Mouse (Mus musculus): Measurements from ENCODE around the gene Qrfp. TPM values are rescaled to one million over a fixed set of nuclear protein-coding genes. Genes with fewer than 3 reads are reported as not detected.

The Qrfp gene
- total RNA-seq, 2 experiments from 2014 or later: not detected

DNA sequence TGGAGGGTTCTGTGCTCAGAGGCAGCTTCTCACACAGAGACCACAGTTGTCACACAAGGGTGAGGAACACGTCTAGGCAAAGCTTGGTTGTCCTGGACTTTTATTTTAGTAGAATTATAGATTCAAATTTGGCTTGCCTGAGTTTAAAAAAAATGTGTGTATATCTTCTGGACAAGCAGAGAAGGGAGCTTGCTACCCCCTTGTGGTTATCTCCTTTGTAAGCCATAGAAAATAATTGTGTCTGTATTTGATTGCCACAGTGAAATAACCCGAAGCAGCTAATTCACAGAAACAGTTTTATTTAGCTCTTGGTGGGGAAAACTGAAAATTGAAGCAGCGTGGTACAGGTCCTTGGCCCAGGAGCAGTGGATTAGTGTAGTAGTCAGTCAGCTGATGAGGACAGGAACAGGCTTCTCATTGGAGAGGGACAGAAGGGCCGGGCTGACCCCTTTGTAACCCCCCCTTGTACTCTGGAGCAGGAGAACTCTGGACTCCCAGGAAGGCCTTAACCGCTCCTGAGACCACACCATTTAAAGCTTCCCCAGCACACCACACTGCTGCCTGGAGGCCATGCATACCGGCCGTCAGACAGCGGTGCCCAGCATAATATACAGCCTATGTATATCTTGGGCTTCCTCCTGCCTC, 27.3 kb downstream of the Qrfp start:
- intact Hi-C loops (cut with DNase I): no loop called here
- no peak for DNase-seq
- H3K4me3 ChIP-seq: no peak overlapping the region
- peak; percentile 38 for TF ChIP-seq CTCF (IDR thresholded peaks at IDR 0.05)
- H3K27ac ChIP-seq: peak overlapping the region; percentile 51; the same call in 1 of the 2 replicates

DNA sequence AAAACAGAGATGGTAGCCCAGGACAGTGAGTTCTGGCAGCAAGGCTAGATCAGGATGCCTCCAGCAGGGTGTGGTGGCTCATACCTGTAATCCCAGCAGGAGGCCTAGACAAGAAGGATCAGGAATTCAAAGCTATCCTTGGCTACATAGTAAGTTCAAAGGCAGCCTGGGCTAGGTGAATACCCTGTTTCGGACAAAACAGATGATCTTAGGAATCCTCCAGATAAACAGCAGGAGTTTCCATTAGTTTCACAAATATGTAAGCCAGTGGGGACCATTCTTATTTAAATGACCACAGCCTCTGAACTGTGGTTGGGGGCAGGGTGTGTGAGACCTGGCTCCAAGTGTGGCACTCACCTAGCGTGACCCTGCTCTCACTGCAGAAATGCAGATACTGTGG, 31.1 kb downstream of the Qrfp start:
- TF ChIP-seq CTCF (IDR thresholded peaks at IDR 0.05): no peak
- intact Hi-C loops (cut with DNase I): no loop called here
- Histone ChIP-seq H3K27ac (no peak overlapping the region), H3K4me3 (no peak overlapping the region)
- no peak for DNase-seq

DNA sequence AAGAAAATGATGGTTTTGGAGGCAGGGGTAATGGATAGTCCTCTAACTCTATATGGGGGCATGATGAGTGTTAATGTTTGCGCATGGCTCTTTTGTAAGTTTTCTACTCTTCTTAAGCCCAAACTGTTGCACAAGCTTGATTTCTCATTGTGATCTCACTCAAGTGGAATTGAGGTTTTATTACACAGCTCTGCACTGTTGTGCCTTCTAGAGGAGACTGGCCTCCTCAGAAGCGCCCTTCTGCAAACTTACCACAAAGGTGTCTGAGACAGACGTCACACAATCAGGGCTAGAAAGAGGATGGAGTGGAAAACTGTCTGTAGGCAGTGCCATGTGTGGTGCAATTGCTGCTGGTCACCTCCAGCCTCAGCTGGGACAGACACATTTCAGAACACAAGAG, 33.9 kb downstream of the Qrfp start:
- intact Hi-C loops (cut with DNase I): no loop called here
- Histone ChIP-seq H3K27ac (peak overlapping the region; percentile 28), H3K4me3 (no peak overlapping the region)
- DNase-seq: no peak
- no peak for TF ChIP-seq CTCF (IDR thresholded peaks at IDR 0.05)

DNA sequence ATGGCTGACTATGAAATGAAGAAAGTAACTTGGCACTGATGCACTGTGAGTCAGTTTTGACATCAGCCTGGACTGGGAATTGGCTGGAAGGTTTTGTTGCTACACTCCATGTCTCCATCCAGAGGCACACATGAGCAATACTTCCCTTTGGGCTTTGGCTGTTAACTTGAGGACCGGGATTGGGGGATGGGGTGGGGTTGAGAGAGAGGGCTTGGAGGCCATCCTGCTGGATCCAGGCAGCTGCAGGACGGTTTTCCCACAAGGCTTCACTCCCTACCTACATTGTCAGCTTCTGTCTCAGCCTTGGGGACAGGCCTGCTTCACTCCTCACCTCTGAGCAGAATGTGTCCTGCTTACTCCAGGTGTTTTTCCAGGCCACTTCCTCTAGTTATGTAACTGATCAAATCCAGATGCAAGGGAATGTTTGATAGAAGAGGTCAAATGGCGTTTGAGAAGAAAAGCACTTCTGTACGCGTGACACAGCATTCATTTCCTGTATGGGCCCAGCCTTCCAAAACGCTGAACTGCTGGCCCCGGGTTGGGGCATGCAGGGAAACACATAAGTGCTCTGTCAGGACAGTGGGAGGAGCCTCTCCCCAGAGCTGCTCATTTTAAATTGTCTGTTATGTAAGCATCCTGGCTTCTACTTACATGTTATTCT, 39.5 kb downstream of the Qrfp start:
- TF ChIP-seq CTCF (IDR thresholded peaks at IDR 0.05): peak; percentile 31
- Histone ChIP-seq H3K4me3 (peak overlapping the region; percentile 65), H3K27ac (peak overlapping the region; percentile 97)
- intact Hi-C loops (cut with DNase I): no loop called here
- peak; percentile 85 for DNase-seq

DNA sequence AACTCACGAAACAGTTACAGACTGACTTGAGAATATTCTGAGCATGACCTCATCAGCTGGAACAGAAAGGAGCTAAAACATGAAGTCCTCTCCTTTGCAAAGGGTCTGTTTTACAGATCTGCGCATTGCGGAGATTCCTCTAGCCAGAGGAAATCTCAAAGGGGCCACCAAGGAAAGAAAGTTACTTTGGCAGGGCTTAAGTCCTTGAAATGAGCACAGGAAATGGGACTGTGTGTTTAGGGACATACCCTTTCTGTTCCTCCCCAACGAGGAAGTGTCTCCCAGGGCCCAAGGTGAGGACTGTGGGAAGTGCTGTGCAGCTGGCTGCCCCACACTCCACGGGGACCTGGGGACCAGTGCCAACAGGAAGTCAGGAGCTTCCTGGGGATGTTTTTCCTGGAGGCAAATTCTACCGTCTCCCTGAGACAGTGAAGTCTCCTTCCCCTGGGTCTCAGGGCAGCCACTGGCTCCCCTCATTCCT, 40.7 kb downstream of the Qrfp start:
- no peak for TF ChIP-seq CTCF (IDR thresholded peaks at IDR 0.05)
- intact Hi-C loops (cut with DNase I): no loop called here
- Histone ChIP-seq H3K27ac (peak overlapping the region; percentile 97), H3K4me3 (peak overlapping the region; percentile 65)
- DNase-seq: peak; percentile 80

DNA sequence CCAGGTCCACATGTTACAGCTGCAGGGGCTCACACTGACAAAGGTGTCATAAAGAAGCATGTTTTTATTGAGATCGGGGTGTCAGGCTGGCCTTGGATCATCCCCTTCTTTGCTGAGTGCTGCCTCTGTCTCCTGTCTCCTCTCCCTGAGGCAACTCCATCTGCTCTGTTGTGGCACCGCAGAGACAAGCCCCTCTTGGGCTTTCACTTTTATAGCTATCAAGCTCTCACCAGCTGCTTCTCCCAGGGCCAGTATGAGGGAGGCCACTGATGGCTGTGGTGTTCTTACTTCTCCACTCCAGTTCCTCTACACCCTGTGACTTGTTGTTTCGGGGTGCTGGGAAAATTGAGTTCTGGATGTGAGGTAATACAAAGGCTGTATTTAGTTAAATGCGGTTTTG, 41.3 kb downstream of the Qrfp start:
- intact Hi-C loops (cut with DNase I): no loop called here
- H3K27ac ChIP-seq: peak overlapping the region; percentile 97
- DNase-seq: no peak
- H3K4me3 ChIP-seq: peak overlapping the region; percentile 65
- no peak for TF ChIP-seq CTCF (IDR thresholded peaks at IDR 0.05)

DNA sequence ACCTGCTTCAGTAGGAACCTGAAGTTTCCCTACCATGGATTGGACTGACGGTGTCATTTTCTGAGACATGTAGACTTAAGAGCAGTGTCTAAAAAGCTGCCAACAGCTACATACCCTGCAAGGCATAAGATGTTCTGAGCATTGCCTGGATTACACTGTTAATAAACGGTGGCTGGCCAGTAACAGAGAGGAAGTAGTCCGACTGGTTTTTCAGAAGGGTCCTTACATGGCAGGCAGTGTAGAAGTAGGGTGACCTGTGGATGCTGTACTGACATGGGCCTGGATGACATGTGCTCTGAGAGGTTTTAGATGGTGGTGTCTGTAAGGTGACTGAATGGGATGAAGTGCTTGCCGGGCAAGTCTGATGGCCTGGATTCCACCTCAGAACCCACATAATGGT, 42.6 kb downstream of the Qrfp start:
- intact Hi-C loops (cut with DNase I): no loop called here
- H3K4me3 ChIP-seq: no peak overlapping the region
- peak overlapping the region; percentile 97 for H3K27ac ChIP-seq
- no peak for TF ChIP-seq CTCF (IDR thresholded peaks at IDR 0.05)
- DNase-seq: no peak

DNA sequence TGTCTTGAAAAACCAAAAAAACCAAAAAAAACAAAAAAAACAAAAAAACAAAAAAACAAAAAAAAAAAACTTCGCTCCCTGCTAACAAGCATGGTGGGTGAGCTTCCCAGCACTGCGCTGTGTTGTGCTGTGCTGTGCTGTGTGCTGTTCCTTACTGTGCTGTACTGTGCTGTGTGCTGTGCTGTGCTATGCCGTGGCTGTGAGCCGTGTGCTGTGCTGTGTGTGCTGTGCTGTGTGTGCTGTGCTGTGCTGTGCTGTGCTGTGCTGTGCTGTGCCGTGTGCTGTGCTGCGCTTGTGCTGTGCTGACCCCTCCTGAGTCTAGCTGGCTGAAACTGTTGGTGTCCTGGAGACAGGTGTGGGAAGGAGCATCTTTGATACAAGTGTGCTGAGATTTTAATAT, 43.3 kb downstream of the Qrfp start:
- Histone ChIP-seq H3K27ac (peak overlapping the region; percentile 97; the same call in 1 of the 2 replicates), H3K4me3 (no peak overlapping the region)
- intact Hi-C loops (cut with DNase I): no loop called here
- TF ChIP-seq CTCF (IDR thresholded peaks at IDR 0.05): no peak
- no peak for DNase-seq

DNA sequence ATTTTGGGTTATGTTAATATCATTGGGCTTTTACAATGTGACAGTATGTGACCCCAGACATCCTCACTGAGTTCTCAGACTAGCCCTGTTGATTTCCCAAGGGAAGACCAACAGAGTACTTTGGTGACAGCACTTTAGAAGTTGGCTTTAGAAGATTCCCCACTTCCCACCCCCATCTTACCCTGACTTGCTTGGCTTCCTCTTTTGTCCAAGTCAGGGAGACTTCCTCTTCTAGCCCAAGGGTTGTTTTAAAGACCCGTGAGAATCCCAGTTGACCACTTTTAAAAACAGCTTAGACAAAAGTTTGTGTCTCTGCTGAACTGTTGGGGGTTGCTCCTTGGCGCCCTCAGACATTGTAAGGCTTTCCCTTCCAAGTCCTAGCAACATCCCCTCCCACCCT, 47.1 kb downstream of the Qrfp start:
- Histone ChIP-seq H3K27ac (peak overlapping the region; percentile 77), H3K4me3 (peak overlapping the region; percentile 40)
- intact Hi-C loops (cut with DNase I): no loop called here
- DNase-seq: no peak
- TF ChIP-seq CTCF (IDR thresholded peaks at IDR 0.05): no peak

DNA sequence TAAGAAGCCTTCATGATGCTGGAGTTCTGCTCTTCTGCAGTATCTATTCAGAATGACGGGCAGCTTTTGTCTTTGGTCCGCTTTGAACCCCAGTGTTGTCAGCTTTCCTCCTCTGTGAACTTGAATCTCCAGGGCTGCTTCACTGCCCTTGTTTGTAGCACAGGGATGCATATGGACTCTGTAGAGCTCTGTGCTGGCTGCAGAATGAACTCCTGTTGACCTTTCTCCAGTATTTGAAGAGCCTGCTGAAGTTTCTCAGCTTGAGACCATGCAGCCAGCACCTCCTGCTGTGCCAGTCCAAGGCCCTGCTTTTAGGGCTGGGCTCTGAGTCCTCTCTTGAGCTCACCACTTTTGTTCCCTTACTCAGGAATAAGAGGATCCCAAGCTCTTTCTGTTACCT, 47.5 kb downstream of the Qrfp start:
- Histone ChIP-seq H3K4me3 (peak overlapping the region; percentile 40), H3K27ac (peak overlapping the region; percentile 77)
- TF ChIP-seq CTCF (IDR thresholded peaks at IDR 0.05): no peak
- no peak for DNase-seq
- intact Hi-C loops (cut with DNase I): no loop called here

DNA sequence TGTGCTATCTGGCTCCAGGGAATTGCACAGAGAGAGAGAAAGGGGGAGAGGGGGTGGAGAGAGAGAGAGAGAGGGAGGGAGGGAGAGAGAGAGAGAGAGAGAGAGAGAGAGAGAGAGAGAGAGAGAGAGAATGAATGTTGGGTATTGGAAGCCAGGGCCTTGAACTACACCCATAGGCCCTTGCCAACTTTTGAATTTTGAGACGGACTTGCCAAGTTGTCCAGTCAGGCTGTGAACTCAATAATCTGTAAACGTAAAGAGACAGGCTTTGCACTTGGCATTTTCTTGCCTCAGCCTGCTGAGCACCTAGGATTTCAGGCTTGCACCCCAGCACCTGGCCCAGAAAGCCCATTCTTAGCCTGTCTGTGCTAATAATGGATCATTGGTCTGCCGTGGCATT, 48.2 kb downstream of the Qrfp start:
- peak overlapping the region; percentile 97 for H3K27ac ChIP-seq
- intact Hi-C loops (cut with DNase I): no loop called here
- H3K4me3 ChIP-seq: peak overlapping the region; percentile 94
- DNase-seq: no peak
- no peak for TF ChIP-seq CTCF (IDR thresholded peaks at IDR 0.05)

DNA sequence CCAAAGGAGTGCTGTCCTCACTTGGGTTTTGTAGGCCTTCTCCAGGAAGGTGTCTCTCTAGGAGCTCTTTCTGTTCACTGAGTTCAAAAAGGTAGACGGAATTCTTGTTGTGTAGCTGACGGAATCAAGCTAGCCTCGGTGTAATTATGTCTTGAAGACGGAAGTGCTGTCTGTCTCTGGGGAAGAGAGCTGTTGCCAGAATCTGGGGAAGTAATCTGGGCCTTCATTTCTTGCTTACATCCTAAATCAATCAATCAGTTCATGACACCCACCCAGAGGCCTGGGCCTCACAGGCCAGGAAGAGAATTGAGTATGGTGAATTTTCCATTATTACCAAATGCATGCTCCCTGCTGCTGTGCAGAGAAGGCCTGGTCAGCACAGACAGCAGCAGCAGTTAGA, 48.8 kb downstream of the Qrfp start:
- intact Hi-C loops (cut with DNase I): no loop called here

DNA sequence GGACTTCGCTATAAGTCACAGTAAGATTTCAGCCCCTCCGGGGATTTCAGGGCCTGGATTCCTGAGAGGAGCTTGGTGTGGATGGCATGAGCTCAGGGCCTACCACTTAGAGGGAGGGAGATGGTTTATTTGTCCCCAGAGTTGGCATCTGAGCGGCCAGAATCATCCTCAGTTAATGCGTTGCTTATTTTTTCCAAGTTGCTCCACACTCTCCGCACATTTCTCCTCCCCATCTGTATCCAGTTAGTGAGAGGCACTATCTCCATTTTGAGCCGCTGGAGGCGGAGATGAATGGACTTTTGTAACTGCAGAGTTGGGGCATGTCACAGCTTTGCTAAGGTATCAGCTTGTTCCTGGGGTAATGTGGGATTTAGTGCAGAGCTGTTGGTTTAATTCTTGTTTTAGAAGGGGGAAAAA, 49.3 kb downstream of the Qrfp start:
- Histone ChIP-seq H3K27ac (peak overlapping the region; percentile 97), H3K4me3 (peak overlapping the region; percentile 94)
- intact Hi-C loops (cut with DNase I): no loop called here
- no peak for DNase-seq
- no peak for TF ChIP-seq CTCF (IDR thresholded peaks at IDR 0.05)

More for the DNA sequence above, 48.8 kb downstream of the Qrfp start:
- Histone ChIP-seq H3K4me3 (peak overlapping the region; percentile 94), H3K27ac (peak overlapping the region; percentile 97)
- no peak for TF ChIP-seq CTCF (IDR thresholded peaks at IDR 0.05)
- no peak for DNase-seq

DNA sequence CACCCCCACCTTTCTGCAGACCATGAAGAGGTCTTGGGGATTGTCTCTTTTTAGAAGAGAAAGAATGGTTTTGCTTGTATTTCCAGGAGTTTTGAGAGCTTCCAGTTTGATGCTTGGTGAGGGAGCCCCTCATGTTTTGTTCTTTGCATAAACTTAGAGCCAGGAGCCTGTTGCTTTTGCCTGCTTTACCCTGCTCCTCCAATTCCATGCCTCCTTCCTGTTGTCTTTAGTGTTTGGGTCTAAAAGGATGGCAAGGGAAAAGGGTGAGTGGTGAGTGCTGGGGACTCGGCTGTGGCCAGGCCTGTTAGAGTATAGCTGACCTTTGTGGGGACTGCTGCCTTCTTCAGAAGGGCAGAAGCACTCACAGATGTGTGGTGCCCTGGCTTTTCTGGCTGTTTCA, 49.9 kb downstream of the Qrfp start:
- H3K4me3 ChIP-seq: peak overlapping the region; percentile 94
- intact Hi-C loops (cut with DNase I): no loop called here
- no peak for DNase-seq
- no peak for TF ChIP-seq CTCF (IDR thresholded peaks at IDR 0.05)
- peak overlapping the region; percentile 97 for H3K27ac ChIP-seq
